Mouse (Mus musculus) Muller cell, postnatal 12 days (primary cell): ENCODE measurements around the gene Nr2c2ap.
A peak's percentile ranks its signal among the peaks of the same experiment; 100 is the strongest.

ENCODE experiments used
- DNase-seq: peaks from one replicate; pipeline ENCODE4 v3.0.0-alpha.2; 2015; ENCODE audit errors: inconsistent ontology term

Gene Nr2c2ap

DNA sequence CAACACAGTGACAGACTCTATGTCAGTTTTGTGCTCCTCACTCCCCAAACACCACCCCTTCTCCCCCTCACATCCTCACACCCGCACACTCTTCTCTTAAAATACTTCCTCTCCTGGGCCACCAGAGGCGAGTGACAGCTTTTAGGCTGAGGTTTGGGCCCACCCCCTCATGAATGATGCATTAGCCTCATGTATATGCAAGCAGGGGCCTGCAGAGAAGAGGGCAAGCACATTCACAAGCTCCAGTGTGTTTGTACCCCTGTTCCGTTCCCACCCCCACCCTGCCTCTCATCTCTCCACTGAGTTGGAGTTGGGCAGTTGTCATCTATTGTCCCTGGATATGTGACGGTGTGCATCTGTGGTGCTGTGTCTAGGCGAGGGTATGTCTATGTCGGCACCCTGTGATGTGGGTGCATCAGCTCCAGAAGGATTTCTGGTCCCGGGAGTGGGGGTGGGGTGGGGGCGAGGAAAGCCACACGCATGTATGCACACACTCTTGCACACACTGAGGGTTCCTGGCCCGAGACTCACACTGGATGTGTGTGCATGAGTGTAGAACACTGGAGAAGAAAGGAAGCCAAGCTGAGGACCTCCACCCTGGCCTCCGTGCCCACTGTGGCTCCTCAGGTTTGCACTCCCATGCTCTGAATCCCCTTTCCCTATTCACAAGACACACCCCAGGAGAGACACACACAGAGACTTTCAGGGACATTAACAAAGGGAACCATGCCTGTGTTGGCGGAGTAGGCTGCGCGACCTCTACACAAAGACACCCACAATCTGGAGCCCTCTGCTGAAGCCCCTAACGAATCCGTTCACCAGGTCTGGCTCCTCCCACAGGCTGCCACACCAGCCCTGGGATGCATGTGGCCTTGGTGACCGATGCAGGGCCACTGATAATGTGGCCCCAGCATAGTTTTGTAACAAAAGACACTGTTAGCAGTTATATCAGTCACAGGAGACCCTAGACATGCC lies 12.1 kb upstream of the Nr2c2ap start:
- DNase-seq: no peak

DNA sequence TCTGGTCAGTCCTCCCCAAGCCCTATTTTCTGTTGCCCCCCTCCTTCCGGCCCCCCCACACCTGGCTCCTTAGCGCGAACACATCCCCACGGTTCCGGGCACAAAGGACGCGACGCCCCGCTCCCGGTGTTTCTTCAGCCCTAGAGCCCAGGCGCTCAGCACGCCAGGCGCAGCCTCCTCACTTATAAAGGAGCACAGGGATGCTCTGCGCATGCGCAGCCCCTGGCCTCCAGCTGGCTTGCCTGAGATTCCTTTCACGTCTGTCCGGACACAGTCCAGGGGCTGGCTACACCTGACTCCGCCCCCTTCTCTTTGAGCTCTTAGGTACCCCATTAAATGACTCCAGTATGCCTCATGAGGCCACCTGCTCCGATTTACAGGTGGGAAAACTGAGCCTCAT lies 10.5 kb upstream of the Nr2c2ap start, which contains the start of gene Ncan:
TSS of gene Ncan (minus strand) at position 207 of the 400 bp plus-strand sequence.
- peak; percentile 50 for DNase-seq

DNA sequence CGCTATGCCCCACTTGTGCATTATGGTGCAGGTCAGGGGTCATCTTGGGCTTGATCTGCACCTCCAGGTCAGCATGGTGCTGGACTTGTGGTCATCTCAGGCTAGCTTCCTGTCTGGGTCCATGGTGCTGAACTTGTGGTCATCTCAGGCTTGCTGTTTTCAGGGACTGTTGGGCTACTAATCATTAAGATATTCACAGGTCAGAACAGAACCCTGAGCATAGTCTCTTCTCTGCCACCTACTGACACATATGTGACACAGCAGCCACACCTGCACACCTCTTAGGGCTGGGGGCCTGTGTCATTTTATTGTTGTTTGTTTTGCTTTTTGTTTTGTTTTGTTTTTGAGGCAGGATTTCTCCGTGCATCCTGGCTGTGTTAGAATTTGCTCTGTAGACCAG lies 8.3 kb upstream of the Nr2c2ap start:
- DNase-seq: no peak

DNA sequence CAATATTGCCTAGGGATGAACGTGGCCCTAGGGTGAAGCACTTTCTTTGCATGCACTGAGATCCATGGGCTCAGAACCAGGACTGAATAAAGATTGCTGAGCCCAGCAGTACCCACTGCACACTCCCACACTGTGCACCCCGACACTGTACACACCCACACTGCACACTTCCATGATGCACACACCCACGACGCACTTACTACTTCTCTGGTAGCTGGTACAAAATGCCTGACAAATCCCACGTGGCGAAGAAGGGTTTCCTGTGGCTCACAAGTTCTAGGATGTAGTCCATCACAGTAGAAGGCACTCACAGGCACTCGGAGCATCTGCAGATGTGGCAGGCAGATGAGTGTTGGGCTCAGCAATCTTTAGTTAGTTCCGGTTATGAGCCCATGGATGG lies 6.1 kb upstream of the Nr2c2ap start:
- no peak for DNase-seq

DNA sequence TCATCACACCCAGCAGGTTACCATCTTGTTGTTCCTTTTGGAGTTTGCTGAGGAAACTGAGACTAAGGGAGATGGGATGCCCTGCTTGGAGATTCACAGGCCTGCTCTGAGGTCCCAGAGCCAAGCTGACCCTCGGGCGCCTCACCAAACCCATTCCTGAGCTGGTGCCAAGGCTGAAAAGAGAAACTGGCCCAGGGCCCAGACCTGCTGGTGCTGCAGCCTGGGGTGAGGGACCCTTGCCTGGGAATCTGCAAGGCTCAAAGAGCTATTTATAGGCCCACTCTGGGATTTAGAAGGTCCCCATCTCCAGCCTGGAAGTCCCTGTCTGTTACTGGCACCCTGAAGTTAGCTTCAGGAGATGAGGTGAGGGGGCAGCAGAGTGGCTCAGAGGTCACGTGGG lies 2.7 kb upstream of the Nr2c2ap start:
- peak; percentile 88 for DNase-seq

DNA sequence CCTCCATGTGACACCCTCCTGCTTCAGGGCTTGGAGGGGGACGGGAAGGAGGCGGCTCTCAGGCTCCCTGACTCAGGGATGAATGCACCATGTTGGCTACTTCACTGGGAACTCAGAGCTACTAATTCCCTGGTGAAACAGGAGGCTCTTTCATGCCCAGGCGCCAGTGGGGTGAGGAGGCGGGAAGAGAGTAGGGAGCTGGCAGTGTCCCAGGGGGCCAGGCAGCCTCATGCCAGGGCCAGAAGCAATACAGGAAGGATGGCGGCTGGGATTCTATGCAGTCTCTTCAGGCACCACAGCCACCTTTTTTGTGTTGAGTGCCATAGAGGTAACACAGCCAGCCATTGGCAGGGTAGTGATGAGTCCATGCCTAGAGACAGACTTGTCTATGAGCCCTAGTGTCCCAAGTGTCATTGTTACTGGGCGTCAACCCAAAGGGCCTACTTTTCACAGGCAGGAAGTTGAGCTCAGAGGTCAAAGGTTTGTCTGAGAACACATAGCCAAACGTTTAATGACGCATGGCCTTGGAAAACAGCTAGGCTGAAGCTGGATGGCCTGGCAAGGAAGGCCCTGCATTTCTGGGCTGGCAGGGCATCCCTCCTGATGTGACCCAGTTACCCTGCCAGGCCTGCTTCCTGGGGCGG lies 1.7 kb upstream of the Nr2c2ap start:
- DNase-seq: peak; percentile 96

DNA sequence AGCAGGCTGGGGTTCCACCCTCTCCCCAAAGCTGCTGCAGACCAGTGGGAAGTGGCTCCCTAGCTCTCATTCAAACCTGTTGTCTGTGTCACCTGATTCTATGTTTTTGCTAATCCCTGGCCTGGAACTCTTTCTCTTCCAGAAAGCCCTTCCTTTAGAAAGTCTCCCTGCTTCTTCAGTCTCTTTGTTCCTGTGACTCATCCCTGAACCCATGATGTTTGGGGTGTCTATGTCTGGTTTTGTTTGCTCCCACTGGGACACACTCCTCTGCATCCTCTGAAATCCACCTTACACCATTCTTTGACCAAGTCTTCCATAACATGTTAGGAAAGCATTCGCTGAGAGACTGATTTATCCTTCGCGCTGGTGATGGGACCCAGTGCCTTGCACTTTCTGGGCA lies 1.1 kb upstream of the Nr2c2ap start:
- no peak for DNase-seq

DNA sequence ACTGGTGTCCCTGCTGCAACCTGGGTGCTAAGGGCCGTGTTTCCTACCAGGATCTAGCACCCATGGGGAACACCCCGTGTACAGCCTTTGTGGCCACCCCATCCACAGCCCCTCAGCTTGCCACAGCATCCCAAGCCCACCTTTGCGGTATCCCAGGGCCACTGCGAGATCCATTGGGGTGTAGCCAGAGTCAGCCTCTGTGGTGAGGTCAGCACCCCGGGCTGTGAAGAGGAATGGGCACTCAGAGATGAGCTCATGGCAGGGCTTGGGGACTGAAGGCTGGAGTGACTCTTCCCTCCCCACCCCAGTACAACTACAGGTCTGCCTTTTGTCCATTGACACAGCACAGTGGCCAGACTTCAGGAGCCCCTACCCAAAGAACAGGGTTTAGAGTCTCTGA lies 3.0 kb downstream of the Nr2c2ap start:
- DNase-seq: no peak

DNA sequence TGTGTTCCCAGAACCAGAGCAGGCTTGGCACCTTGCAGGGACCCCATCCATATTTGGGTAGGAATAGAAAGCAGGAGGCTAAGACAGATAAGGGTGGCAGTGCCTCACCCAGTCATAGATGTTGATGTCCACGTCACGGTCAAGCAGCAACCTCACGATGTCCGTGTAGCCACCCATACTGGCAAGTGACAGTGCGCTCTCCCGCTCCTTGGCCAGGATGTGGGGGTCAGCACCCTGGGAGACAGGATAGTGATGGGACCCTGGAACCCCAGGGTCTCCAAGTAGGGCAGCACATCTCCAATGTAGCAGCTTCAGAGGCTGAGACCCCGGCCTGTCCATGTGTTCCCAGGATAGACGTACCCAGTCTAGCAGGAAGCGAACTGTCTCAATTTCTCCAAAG lies 3.8 kb downstream of the Nr2c2ap start:
- DNase-seq: no peak

DNA sequence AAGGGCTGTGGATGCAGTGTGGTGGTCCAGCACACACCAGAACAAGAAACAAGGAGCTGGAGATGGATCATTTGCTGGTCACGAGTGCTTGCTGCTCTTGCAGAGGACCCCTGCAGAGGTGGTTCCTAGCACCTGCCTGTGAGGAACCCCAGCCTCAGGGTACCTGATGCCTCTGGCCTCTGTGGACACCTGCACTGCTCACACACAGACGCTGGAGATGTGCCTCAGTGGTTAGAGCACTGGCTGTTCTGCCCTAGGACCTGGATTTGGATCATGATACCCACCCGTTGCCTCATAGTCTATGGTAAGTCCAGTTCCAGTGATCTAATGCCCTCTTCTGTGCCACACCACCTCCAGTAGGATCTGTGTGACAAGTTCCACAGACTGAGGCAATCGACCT lies 5.5 kb downstream of the Nr2c2ap start:
- DNase-seq: no peak

DNA sequence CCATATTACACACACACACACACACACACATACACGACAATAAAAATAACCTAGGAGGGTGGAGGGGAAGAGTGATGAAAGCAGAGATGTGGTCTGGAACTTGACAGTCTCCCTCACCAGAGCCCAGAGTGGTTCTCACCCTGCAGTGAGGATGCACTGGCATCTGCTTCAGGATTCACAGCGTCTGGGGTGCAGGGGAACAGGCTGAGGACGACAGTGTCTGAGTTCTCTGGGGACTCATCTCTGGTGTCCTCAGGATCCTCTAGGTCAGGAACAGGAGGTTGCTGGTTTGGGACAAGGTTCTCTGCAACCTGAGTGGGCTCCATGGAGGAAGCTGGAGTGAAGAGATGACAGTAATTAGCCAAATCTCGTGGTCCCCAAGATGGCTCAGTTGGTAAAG lies 6.8 kb downstream of the Nr2c2ap start:
- DNase-seq: no peak

DNA sequence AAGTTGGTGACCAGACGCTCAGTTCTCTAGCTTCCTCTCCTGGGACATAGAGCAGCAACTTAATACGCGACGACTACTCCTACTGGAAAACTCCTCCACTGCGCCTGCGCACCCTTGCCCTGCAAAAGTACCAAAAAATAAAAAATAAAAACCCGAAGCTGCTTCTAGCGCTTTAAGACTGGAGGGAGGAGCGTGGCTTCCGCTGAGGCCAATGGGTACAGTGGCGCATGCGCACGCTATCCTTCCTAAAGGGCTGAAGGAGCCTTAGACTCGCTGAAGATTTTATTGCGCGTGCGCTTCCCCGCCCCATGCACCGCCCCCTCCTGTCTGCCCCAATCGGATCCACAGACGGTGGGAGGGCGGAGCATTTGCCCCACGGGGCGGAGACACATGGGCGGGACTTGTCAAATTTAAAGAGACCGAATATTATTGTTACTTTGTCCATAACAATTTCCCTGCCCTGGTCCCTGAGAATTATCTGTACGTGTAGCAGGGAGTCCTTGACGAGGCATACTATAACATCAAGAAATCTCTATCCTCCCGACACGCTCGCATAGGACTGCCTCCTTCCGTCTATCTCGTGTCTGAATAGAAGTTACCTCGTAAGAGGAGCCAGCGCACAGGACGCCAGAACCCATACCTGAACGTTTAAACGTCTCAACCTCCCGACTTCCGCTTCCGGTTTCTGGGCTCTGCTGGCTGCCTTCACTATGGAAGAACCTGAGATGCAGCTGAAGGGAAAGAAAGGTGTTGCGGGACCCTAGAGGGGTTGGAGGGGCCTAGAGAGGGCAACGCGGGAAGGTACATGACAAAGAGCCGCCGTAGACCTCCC lies 8.1 kb downstream of the Nr2c2ap start, which contains the start of the genes Rfxank, Borcs8 and Mef2b:
TSS of gene Rfxank (minus strand) at position 129 of the 832 bp plus-strand sequence.
TSS of gene Borcs8 (plus strand) at position 474 of the 832 bp plus-strand sequence.
TSS of gene Mef2b (plus strand) at position 686 of the 832 bp plus-strand sequence.
- peak; percentile 99 for DNase-seq

DNA sequence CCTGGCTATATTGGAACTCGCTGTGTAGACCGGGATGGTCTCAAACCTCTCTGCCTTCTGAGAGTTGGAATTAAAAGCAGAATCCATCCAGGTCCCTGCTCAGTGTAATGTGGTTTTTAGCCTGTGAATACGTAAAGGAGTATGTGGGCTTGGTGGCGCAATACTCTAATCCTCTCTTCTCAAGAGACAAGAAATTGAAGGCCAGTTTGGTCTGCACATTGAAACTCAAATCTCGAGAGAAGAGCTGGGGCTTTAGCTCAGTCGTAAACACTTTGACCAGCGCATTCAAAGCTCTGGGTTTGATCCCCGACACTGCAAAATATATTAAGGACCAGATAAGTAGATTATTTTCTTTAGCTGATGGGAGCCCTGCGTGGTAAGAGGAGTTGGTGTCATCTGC lies 8.8 kb downstream of the Nr2c2ap start:
- DNase-seq: no peak

DNA sequence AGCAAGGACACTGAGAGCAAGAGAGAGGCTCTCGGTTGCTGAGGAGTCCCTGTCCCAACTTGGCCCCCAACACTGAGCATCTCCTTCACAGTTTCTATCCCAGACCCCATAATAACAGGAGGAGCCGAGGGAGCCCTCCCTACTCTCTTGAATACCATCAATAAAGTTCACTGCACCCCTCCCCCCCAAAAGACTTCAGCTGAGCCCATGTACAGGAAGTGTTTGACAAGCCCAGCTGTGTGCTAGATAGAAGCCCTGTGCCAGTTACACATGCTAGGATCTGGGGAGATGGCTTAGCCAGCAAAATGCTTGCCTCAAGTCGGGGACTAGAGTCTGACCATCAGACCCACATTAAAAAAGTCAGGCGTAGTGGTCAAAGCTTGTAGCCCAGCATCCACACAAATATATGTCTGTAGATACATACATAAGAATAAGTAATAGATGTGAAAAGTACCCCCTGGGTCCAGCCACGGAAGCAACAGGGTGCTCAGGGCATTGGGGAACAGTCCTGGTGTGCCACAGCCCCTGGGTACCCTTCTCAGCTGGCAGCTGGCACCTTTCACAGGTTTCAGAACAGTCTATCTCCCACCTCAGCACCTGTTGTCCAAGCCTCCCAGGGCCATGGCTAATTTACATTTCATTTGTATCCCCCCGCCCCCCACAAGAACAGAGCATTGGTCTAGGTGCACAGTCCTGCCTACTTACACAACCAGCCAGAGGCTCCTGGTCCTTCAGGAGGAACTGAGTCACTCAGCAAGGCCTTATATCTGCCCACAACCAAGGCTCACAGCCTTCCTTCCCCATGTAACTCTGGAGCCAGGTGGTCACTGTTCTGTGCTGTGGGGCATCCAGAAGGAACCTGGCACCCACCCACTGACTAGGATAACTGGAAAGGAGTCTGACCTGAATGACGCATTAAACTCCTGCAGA lies 16.8 kb downstream of the Nr2c2ap start:
- DNase-seq: no peak

DNA sequence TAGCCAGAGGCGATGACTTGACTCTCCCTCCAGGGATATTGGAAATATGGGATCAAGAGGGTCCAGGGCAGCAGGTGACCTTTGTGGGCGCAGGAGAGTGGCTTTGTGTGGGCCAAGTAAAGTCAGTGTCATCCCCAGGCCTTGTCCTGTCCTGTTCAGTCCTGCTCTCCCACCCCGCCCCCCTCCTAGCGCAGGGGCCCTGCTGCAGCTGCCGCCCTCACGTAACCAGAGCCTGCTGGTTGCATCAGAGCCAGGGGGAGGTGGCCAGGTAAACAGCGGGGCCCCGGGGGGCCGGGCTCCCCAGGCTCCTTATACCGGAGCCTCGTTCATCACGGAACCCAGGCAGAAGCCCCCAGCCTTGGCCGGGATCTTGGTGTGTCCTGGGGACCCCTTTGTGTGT lies 19.0 kb downstream of the Nr2c2ap start:
- no peak for DNase-seq

DNA sequence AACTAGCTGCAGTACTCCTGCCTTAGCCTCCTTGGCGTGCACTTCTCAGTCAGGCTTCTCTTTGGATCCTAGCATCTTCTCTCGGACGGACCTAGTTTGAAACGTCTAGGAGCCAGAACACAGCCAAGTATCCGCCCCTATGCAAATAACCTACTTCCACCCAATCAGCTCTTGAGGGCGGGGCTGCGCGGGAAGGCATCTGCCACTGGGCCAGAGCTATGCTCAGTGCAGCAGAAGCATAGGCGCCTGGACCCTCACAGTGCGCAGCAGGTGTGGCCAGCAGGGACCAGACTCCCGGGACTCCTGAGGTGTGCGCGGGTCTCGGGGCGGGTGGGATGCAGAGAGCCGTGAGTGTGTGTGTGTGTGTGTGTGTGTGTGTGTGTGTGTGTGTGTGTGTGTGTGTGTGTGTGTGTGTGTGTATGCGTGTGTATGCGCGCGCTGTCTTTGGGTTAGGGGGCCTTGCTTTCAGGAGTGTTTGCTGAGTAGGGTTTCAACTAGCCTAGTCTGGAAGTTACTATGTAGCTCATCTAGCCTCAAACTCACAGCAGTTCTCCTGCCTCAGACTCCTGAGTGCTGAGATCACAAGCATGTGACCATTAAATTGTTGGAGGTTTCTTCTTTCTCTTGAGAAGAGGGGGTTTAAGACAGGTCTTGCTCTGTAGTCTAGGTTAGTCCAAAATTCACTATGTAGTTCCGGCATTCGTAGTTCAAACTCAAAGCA lies 21.6 kb downstream of the Nr2c2ap start:
- DNase-seq: peak; percentile 84

DNA sequence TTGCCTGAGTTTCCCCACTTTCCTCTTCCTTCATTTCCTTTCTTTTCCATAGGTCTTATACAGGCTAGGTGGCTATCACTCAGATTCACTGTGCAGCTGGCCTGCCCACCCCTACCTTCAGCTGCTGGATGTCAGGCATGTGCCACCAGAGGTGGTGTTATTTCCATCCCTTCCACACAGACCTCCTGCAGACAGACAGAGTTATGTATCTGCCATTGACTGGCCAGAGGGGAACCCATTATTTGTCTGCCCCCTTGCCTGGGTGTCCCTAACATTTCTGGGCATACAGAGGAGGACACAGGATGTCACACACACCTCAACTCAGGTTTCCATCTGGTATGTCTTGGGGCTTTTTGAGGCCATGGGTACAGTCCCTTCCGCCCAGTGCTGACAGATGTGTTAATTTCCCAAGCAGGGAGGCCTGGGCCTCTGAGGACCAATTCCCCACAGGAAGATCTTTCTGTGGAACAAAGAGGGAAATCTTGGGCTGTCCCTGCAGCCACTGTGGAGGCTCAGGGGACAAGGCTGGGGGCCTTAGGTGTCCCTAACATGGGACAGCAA lies 26.2 kb downstream of the Nr2c2ap start:
- DNase-seq: no peak

DNA sequence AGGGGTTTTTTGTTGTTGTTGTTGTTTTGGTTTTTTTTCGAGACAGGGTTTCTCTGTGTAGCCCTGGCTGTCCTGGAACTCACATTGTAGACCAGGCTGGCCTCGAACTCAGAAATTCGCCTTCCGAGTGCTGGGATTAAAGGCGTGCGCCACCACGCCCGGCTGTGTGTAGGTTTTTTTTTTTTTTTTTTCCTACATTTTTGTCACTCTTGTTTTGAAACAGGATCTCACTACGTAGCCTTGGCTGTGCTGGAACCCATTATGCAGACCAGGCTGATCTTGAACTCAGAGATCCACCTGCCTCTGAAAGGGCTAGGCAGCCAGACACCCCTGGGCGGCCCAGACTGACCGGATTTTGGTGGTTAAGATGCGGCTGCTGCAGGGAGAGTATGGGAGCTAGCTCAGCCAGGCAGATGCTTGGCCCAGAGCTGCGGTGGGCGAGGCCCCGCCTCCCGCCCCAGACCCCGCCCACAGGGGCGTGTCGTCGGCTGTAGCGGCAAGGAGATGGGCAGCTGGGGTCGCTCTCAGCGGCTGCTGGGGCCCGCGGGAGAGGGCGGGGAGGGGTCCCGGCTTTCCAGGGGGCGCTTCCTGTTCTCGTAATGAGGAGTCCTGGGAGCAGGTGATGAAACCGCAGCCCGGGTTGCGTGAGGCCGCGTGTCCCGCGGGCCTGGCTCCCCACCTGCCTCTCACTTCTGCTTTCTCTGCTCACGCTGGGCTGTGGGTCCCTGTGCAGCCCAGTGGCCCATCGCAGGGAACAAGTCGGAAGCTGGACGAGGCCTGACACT lies 27.1 kb downstream of the Nr2c2ap start:
- DNase-seq: peak; percentile 89

DNA sequence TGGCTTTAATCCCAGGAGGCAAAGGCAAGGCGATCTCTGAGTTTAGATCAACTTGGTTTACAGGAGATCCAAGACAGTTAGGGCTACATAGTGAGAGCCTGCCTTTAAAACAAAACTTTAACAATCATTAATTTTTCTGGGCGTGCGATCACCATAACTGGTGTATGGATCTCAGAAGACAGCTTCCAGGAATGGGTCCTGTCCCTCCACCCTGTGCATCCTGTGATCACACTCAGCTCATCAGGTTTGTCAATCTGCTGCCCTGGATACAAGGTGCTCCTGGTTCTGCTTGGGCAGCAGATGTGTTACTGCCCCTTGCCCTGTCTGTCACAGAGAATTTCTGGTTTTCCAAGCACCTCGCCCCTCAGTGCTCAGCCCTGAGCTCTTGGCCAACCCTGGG lies 28.1 kb downstream of the Nr2c2ap start:
- no peak for DNase-seq
